Mouse (Mus musculus): ENCODE measurements around the gene Ddx20. TPM values are rescaled to one million over a fixed set of nuclear protein-coding genes. Genes with fewer than 3 reads are reported as not detected.

Gene Ddx20
- polyA plus RNA-seq, 1 experiment from 2014 or later = 52.9 TPM

GRCm38 (mm10) chr3:105720514-105720913, 33.1 kb upstream of the Ddx20 start:
- ATAC-seq (replicated peaks; ENCODE audit: low FRiP score) (no peak), DNase-seq (ENCODE audit: low spot score) (no peak)
- Histone ChIP-seq H3K4me1 (replicated peaks; ENCODE audit: control insufficient read depth, insufficient read depth, low read length) (0 out of 2 replicates have a peak, but pooled peaks cover 6% of the 10 kb centered on the region), H3K4me2 (ENCODE audit: low read depth, low read length, severe bottlenecking) (no peak overlapping the region), H3K4me3 (ENCODE audit: low read depth, low read length) (no peak overlapping the region), H3K27me3 (ENCODE audit: control insufficient read depth, insufficient read depth, low read length) (no peaks in the 10 kb centered on the region), H3K9me3 (ENCODE audit: control insufficient read depth, low read length) (no peaks in the 10 kb centered on the region), H3K27ac (ENCODE audit: low read depth, low read length) (no peak overlapping the region), H3K36me3 (ENCODE audit: control insufficient read depth, insufficient read depth, low read length) (no peaks in the 10 kb centered on the region), H3K9ac (ENCODE audit: low read length) (no peak overlapping the region)
- 83% methylated on average over 4 of the region's 4 CpGs for WGBS

- no peaks in the 10 kb centered on the region for H3K9me3 ChIP-seq (ENCODE audit: control insufficient read depth, low read length)
- ATAC-seq (replicated peaks; ENCODE audit: low FRiP score) = no peak
Observed at GRCm38 (mm10) chr3:105719979-105720378, 32.6 kb upstream of the Ddx20 start.

GRCm38 (mm10) chr3:105718746-105719145, 31.4 kb upstream of the Ddx20 start:
- no peaks in the 10 kb centered on the region for H3K9me3 ChIP-seq (ENCODE audit: control insufficient read depth, low read length)
- WGBS = 60% methylated on average over 4 of the region's 4 CpGs
- H3K9ac ChIP-seq (ENCODE audit: low read length) = no peak overlapping the region
- ATAC-seq (replicated peaks; ENCODE audit: low FRiP score) (no peak), DNase-seq (ENCODE audit: low spot score) (no peak)
- H3K36me3 ChIP-seq (ENCODE audit: control insufficient read depth, insufficient read depth, low read length) = no peaks in the 10 kb centered on the region
- no peak overlapping the region for H3K4me3 ChIP-seq (ENCODE audit: low read depth, low read length)
- no peak overlapping the region for H3K27ac ChIP-seq (ENCODE audit: low read depth, low read length)
- H3K27me3 ChIP-seq (ENCODE audit: control insufficient read depth, insufficient read depth, low read length) = no peaks in the 10 kb centered on the region
- H3K4me2 ChIP-seq (ENCODE audit: low read depth, low read length, severe bottlenecking) = no peak overlapping the region
- 0 out of 2 replicates have a peak, but pooled peaks cover 6% of the 10 kb centered on the region for H3K4me1 ChIP-seq (replicated peaks; ENCODE audit: control insufficient read depth, insufficient read depth, low read length)

More at GRCm38 (mm10) chr3:105719979-105720378, 32.6 kb upstream of the Ddx20 start:
- H3K4me3 ChIP-seq (ENCODE audit: low read depth, low read length) = no peak overlapping the region
- no peaks in the 10 kb centered on the region for H3K36me3 ChIP-seq (ENCODE audit: control insufficient read depth, insufficient read depth, low read length)
- WGBS = 83% methylated on average over 4 of the region's 4 CpGs
- no peak for DNase-seq (ENCODE audit: low spot score)
- no peak overlapping the region for H3K4me2 ChIP-seq (ENCODE audit: low read depth, low read length, severe bottlenecking)
- H3K4me1 ChIP-seq (replicated peaks; ENCODE audit: control insufficient read depth, insufficient read depth, low read length) = 0 out of 2 replicates have a peak, but pooled peaks cover 6% of the 10 kb centered on the region
- H3K9ac ChIP-seq (ENCODE audit: low read length) = no peak overlapping the region
- no peaks in the 10 kb centered on the region for H3K27me3 ChIP-seq (ENCODE audit: control insufficient read depth, insufficient read depth, low read length)
- H3K27ac ChIP-seq (ENCODE audit: low read depth, low read length) = no peak overlapping the region

GRCm38 (mm10) chr3:105717856-105718555, 30.6 kb upstream of the Ddx20 start:
- no peak overlapping the region for H3K4me2 ChIP-seq (ENCODE audit: low read depth, low read length, severe bottlenecking)
- 0 out of 2 replicates have a peak, but pooled peaks cover 6% of the 10 kb centered on the region for H3K4me1 ChIP-seq (replicated peaks; ENCODE audit: control insufficient read depth, insufficient read depth, low read length)
- DNase-seq (ENCODE audit: low spot score) (no peak), ATAC-seq (replicated peaks; ENCODE audit: low FRiP score) (0 out of 2 replicates have a peak, but pooled peaks have one; percentile 34)
- H3K9ac ChIP-seq (ENCODE audit: low read length) = no peak overlapping the region
- H3K9me3 ChIP-seq (ENCODE audit: control insufficient read depth, low read length) = no peaks in the 10 kb centered on the region
- WGBS = 66% methylated on average over 11 of the region's 11 CpGs
- H3K27ac ChIP-seq (ENCODE audit: low read depth, low read length) = peak overlapping the region; percentile 26; the same call in 1 of the 2 replicates
- no peaks in the 10 kb centered on the region for H3K27me3 ChIP-seq (ENCODE audit: control insufficient read depth, insufficient read depth, low read length)
- H3K4me3 ChIP-seq (ENCODE audit: low read depth, low read length) = no peak overlapping the region
- H3K36me3 ChIP-seq (ENCODE audit: control insufficient read depth, insufficient read depth, low read length) = no peaks in the 10 kb centered on the region

- Histone ChIP-seq H3K27ac (ENCODE audit: low read depth, low read length) (no peak overlapping the region), H3K9ac (ENCODE audit: low read length) (no peak overlapping the region), H3K27me3 (ENCODE audit: control insufficient read depth, insufficient read depth, low read length) (no peaks in the 10 kb centered on the region), H3K4me3 (ENCODE audit: low read depth, low read length) (no peak overlapping the region), H3K4me2 (ENCODE audit: low read depth, low read length, severe bottlenecking) (no peak overlapping the region), H3K36me3 (ENCODE audit: control insufficient read depth, insufficient read depth, low read length) (no peaks in the 10 kb centered on the region), H3K4me1 (replicated peaks; ENCODE audit: control insufficient read depth, insufficient read depth, low read length) (0 out of 2 replicates have a peak, but pooled peaks cover 6% of the 10 kb centered on the region), H3K9me3 (ENCODE audit: control insufficient read depth, low read length) (no peaks in the 10 kb centered on the region)
- no peak for DNase-seq (ENCODE audit: low spot score)
- ATAC-seq (replicated peaks; ENCODE audit: low FRiP score) = no peak
- 64% methylated on average over 18 of the region's 18 CpGs for WGBS
Observed at GRCm38 (mm10) chr3:105716353-105717000, 29.1 kb upstream of the Ddx20 start.

- Histone ChIP-seq H3K27ac (ENCODE audit: low read depth, low read length) (no peak overlapping the region), H3K4me1 (replicated peaks; ENCODE audit: control insufficient read depth, insufficient read depth, low read length) (0 out of 2 replicates have a peak, but pooled peaks cover 6% of the 10 kb centered on the region)
- no peak for ATAC-seq (replicated peaks; ENCODE audit: low FRiP score)
Observed at GRCm38 (mm10) chr3:105714820-105715167, 27.4 kb upstream of the Ddx20 start.

GRCm38 (mm10) chr3:105714091-105714819, 26.9 kb upstream of the Ddx20 start:
- H3K36me3 ChIP-seq (ENCODE audit: control insufficient read depth, insufficient read depth, low read length) = no peaks in the 10 kb centered on the region
- no peak overlapping the region for H3K4me2 ChIP-seq (ENCODE audit: low read depth, low read length, severe bottlenecking)
- DNase-seq (ENCODE audit: low spot score) (no peak), ATAC-seq (replicated peaks; ENCODE audit: low FRiP score) (peak; percentile 15; the same call in 1 of the 2 replicates)
- H3K9ac ChIP-seq (ENCODE audit: low read length) = no peak overlapping the region
- no peaks in the 10 kb centered on the region; the same call in 1 of the 2 replicates for H3K27me3 ChIP-seq (ENCODE audit: control insufficient read depth, insufficient read depth, low read length)
- H3K9me3 ChIP-seq (ENCODE audit: control insufficient read depth, low read length) = no peaks in the 10 kb centered on the region
- 0 out of 2 replicates have a peak, but pooled peaks cover 6% of the 10 kb centered on the region for H3K4me1 ChIP-seq (replicated peaks; ENCODE audit: control insufficient read depth, insufficient read depth, low read length)
- WGBS = 24% methylated on average over 8 of the region's 8 CpGs
- H3K4me3 ChIP-seq (ENCODE audit: low read depth, low read length) = no peak overlapping the region
- no peak overlapping the region for H3K27ac ChIP-seq (ENCODE audit: low read depth, low read length)

More at GRCm38 (mm10) chr3:105714820-105715167, 27.4 kb upstream of the Ddx20 start:
- no peaks in the 10 kb centered on the region for H3K36me3 ChIP-seq (ENCODE audit: control insufficient read depth, insufficient read depth, low read length)
- H3K9me3 ChIP-seq (ENCODE audit: control insufficient read depth, low read length) = no peaks in the 10 kb centered on the region
- H3K27me3 ChIP-seq (ENCODE audit: control insufficient read depth, insufficient read depth, low read length) = no peaks in the 10 kb centered on the region; the same call in 1 of the 2 replicates
- DNase-seq (ENCODE audit: low spot score) = no peak
- H3K4me2 ChIP-seq (ENCODE audit: low read depth, low read length, severe bottlenecking) = no peak overlapping the region
- no peak overlapping the region for H3K4me3 ChIP-seq (ENCODE audit: low read depth, low read length)
- H3K9ac ChIP-seq (ENCODE audit: low read length) = no peak overlapping the region

- Histone ChIP-seq H3K4me3 (ENCODE audit: low read depth, low read length) (no peak overlapping the region), H3K4me2 (ENCODE audit: low read depth, low read length, severe bottlenecking) (no peak overlapping the region), H3K27ac (ENCODE audit: low read depth, low read length) (no peak overlapping the region), H3K4me1 (replicated peaks; ENCODE audit: control insufficient read depth, insufficient read depth, low read length) (0 out of 2 replicates have a peak, but pooled peaks cover under 1% of the 10 kb centered on the region), H3K9ac (ENCODE audit: low read length) (no peak overlapping the region), H3K9me3 (ENCODE audit: control insufficient read depth, low read length) (no peaks in the 10 kb centered on the region), H3K27me3 (ENCODE audit: control insufficient read depth, insufficient read depth, low read length) (no peaks in the 10 kb centered on the region; the same call in 1 of the 2 replicates), H3K36me3 (ENCODE audit: control insufficient read depth, insufficient read depth, low read length) (no peaks in the 10 kb centered on the region)
- ATAC-seq (replicated peaks; ENCODE audit: low FRiP score) (no peak), DNase-seq (ENCODE audit: low spot score) (no peak)
Observed at GRCm38 (mm10) chr3:105712827-105713226, 25.5 kb upstream of the Ddx20 start.
